Mouse (Mus musculus) hindbrain, embryonic 11.5 days (tissue): ENCODE measurements around the gene Grm4. TPM values are rescaled to one million over a fixed set of nuclear protein-coding genes. Genes with fewer than 3 reads are reported as not detected.
A peak's percentile ranks its signal among the peaks of the same experiment; 100 is the strongest.

ENCODE experiments used
- ATAC-seq: fragments of 200-750 bp; cut with Nextera tagmentation; 2 replicates; pipeline ENCODE4 v1.8.0; 2017; ENCODE audit warnings: mild to moderate bottlenecking, moderate TSS enrichment, moderate library complexity; ENCODE audit not compliant: low FRiP score
- DNase-seq: peaks from one replicate; pipeline ENCODE4 v3.0.0-alpha.2; 2015; ENCODE audit warnings: low spot score
- H3K27ac ChIP-seq: fragments of 300-500 bp; sonication (generic); 2 replicates; pipeline ENCODE4 v1.5.1; 2014; ENCODE audit warnings: mild to moderate bottlenecking, low read depth, low read length
- H3K27me3 ChIP-seq: fragments of 300-500 bp; sonication (generic); 2 replicates; pipeline ENCODE4 v1.6.1; 2014; ENCODE audit warnings: mild to moderate bottlenecking, low read length, moderate library complexity, mixed read lengths; ENCODE audit not compliant: control insufficient read depth, insufficient read depth
- H3K36me3 ChIP-seq: fragments of 300-500 bp; sonication (generic); 2 replicates; pipeline ENCODE4 v1.6.1; 2014; ENCODE audit warnings: mild to moderate bottlenecking, low read length, moderate library complexity, mixed read lengths; ENCODE audit not compliant: control insufficient read depth, insufficient read depth
- H3K4me1 ChIP-seq: fragments of 300-500 bp; sonication (generic); replicated peaks from 2 replicates; pipeline ENCODE4 v1.6.1; 2014; ENCODE audit warnings: low read length, mixed read lengths; ENCODE audit not compliant: control insufficient read depth, insufficient read depth
- H3K4me2 ChIP-seq: fragments of 300-500 bp; sonication (generic); replicated peaks from 2 replicates; pipeline ENCODE4 v1.6.1; 2014; ENCODE audit warnings: mild to moderate bottlenecking, low read depth, low read length
- H3K4me3 ChIP-seq: fragments of 300-500 bp; sonication (generic); 2 replicates; pipeline ENCODE4 v1.5.1; 2014; ENCODE audit warnings: low read depth, low read length
- H3K9ac ChIP-seq: fragments of 300-500 bp; sonication (generic); 2 replicates; pipeline ENCODE4 v1.6.1; 2014; ENCODE audit warnings: low read depth, low read length
- H3K9me3 ChIP-seq: fragments of 300-500 bp; sonication (generic); 2 replicates; pipeline ENCODE4 v1.6.1; 2016; ENCODE audit warnings: low read length; ENCODE audit not compliant: control insufficient read depth
- WGBS: fragments of 180-500 bp; shearing (Covaris S2); extraction: QIAGEN DNeasy Blood & Tissue Kit; methylation state at CpG from one replicate; pipeline ENCODE4 v1.1.7; 2014; 5-methylcytosine and 5-hydroxymethylcytosine counted together
- polyA plus RNA-seq: library from polyadenylated mRNA; unstranded; fragments of >200 nt; fragmentation: Nextera tagmentation; extraction: Ambion mirVana; gene quantifications from 2 replicates; pipeline ENCODE4 v1.2.1, GENCODE M21; 2014

The Grm4 gene
- polyA plus RNA-seq, 1 experiment from 2014 or later = 3.6 TPM

- Histone ChIP-seq H3K36me3 (no peaks in the 10 kb centered on the region), H3K9ac (no peak overlapping the region), H3K27me3 (no peaks in the 10 kb centered on the region), H3K27ac (no peak overlapping the region), H3K4me2 (no peak overlapping the region), H3K9me3 (no peaks in the 10 kb centered on the region), H3K4me1 (no peaks in the 10 kb centered on the region), H3K4me3 (no peak overlapping the region)
- WGBS = 87% methylated on average over 7 of the region's 7 CpGs
- ATAC-seq = no peak
- no peak for DNase-seq
Measured at GRCm38 (mm10) chr17:27495008-27495540, 26.1 kb downstream of the Grm4 start.

- no peak overlapping the region for H3K9ac ChIP-seq
- no peak overlapping the region for H3K4me2 ChIP-seq
- no peaks in the 10 kb centered on the region for H3K27me3 ChIP-seq
- ATAC-seq (no peak), DNase-seq (no peak)
- H3K4me3 ChIP-seq = no peak overlapping the region
- H3K9me3 ChIP-seq = no peaks in the 10 kb centered on the region
- H3K36me3 ChIP-seq = no peaks in the 10 kb centered on the region
- no peak overlapping the region for H3K27ac ChIP-seq
- 53% methylated on average over 8 of the region's 8 CpGs for WGBS
- H3K4me1 ChIP-seq = no peaks in the 10 kb centered on the region
Measured at GRCm38 (mm10) chr17:27493969-27494368, 27.2 kb downstream of the Grm4 start.

DNA sequence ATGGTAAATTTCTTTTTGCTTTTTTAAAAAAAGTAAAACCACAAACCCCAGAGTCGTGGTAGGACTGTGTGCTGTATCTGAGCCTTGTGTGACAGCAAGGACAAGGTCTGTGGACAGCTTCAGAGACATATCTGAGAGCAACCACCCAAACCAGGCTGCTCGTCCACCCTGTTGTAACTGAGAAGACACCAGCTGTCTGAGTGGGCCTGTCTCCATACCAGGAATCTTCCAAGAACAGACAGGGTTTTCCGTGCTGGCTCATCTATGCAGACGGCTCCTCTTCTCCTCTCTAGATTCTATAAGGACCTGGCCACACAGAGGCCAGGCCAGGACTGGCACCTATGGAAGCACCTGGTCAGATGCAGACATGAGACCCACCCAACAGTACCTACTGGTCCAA, 27.8 kb downstream of the Grm4 start:
- no peak for ATAC-seq
- Histone ChIP-seq H3K9me3 (no peaks in the 10 kb centered on the region), H3K36me3 (no peaks in the 10 kb centered on the region), H3K4me3 (no peak overlapping the region), H3K9ac (no peak overlapping the region), H3K27ac (no peak overlapping the region), H3K27me3 (no peaks in the 10 kb centered on the region), H3K4me1 (no peaks in the 10 kb centered on the region), H3K4me2 (no peak overlapping the region)
- WGBS = 91% methylated on average over 4 of the region's 4 CpGs
- no peak for DNase-seq

- WGBS = 79% methylated on average over 16 of the region's 16 CpGs
- Histone ChIP-seq H3K9me3 (no peaks in the 10 kb centered on the region), H3K4me3 (no peak overlapping the region), H3K36me3 (no peaks in the 10 kb centered on the region), H3K27me3 (no peaks in the 10 kb centered on the region), H3K4me1 (no peaks in the 10 kb centered on the region), H3K9ac (no peak overlapping the region), H3K27ac (no peak overlapping the region), H3K4me2 (no peak overlapping the region)
- ATAC-seq = no peak
- no peak for DNase-seq
Measured at GRCm38 (mm10) chr17:27488173-27488823, 32.9 kb downstream of the Grm4 start.

- Histone ChIP-seq H3K9me3 (no peaks in the 10 kb centered on the region), H3K27me3 (no peaks in the 10 kb centered on the region), H3K4me1 (no peaks in the 10 kb centered on the region), H3K27ac (no peak overlapping the region), H3K4me3 (no peak overlapping the region), H3K36me3 (no peaks in the 10 kb centered on the region), H3K4me2 (no peak overlapping the region), H3K9ac (no peak overlapping the region)
- no peak for DNase-seq
- 48% methylated on average over 8 of the region's 8 CpGs for WGBS
- no peak for ATAC-seq
Measured at GRCm38 (mm10) chr17:27485940-27486339, 35.3 kb downstream of the Grm4 start.

DNA sequence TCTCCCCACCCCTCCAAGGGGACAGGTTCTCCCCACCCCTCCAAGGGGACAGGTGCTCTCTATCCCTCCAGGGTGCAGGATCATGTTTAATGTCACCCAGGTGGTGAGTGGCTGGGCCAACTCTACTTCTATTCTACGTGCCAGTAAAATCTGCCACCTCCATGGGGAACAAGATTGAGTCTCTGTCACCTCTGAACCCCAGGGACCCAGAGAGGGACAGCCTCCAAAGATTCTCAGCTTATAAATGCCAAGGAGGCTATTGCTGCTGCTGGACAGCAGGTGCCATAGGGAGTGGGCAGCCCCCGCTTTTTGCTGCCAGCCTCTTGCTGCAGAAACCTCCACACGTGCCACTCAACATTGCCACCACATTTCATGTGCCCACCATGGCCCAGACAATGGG, 37.6 kb downstream of the Grm4 start:
- 77% methylated on average over 3 of the region's 3 CpGs for WGBS
- Histone ChIP-seq H3K9me3 (no peaks in the 10 kb centered on the region), H3K4me2 (no peak overlapping the region), H3K4me3 (no peak overlapping the region), H3K27me3 (no peaks in the 10 kb centered on the region), H3K9ac (no peak overlapping the region), H3K4me1 (0 out of 2 replicates have a peak, but pooled peaks cover 3% of the 10 kb centered on the region), H3K36me3 (no peaks in the 10 kb centered on the region), H3K27ac (no peak overlapping the region)
- ATAC-seq = no peak
- DNase-seq = no peak

DNA sequence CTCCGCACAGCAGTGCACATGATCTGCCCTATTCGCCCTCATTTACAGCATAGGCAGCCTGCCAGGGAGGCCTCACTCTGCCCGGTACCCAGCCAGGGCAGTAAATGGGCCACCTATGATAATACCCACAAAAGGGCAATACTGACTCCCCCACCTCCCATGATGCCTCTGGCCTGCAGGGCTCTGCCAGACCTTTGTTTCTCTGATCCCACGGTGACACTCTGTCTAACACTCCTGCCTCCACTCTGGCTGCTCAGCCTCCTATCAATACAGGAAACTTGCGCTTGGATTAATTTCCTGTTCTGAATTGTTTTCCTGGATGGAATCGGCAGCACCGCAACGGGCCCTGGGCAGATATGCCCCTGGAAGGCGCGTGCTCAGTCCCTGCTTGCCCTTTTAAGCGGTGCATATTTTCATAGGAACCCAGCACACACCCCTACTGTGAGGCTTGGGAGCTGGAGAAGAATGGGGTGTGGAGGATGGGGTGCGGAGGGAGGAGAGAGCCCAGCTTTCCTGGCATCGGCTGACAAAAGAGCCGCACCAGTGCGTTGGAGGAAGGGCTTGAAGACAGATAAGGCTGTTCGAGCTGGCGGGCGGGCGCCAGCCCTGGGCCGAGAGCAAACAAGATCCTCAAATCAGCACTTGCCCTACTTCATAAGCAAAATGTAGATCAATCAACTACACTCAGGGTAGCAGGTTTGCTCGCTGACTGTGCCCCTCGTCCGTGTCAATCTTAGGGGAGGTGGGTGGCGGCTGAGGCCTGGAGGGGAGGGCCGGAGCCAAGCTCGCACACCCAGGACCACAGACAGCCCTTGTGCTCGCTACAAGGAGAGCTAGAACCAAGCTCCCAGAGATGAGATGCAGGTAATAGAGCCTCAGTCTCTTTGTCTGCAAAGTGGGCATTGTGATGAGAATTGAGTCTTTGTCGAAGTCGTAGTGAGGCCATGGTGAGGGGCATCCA, 40.8 kb downstream of the Grm4 start:
- peak overlapping the region; percentile 1; the same call in 1 of the 2 replicates for H3K9ac ChIP-seq
- H3K4me2 ChIP-seq = no peak overlapping the region
- H3K4me3 ChIP-seq = no peak overlapping the region
- ATAC-seq (no peak), DNase-seq (no peak)
- no peaks in the 10 kb centered on the region for H3K36me3 ChIP-seq
- H3K27me3 ChIP-seq = no peaks in the 10 kb centered on the region
- H3K9me3 ChIP-seq = no peaks in the 10 kb centered on the region
- peak overlapping the region; percentile 47; the same call in 1 of the 2 replicates for H3K27ac ChIP-seq
- 55% methylated on average over 29 of the region's 29 CpGs for WGBS
- 0 out of 2 replicates have a peak, but pooled peaks cover 3% of the 10 kb centered on the region for H3K4me1 ChIP-seq

- Histone ChIP-seq H3K9ac (no peak overlapping the region), H3K27ac (no peak overlapping the region), H3K27me3 (no peaks in the 10 kb centered on the region), H3K4me1 (0 out of 2 replicates have a peak, but pooled peaks cover 6% of the 10 kb centered on the region), H3K4me2 (no peak overlapping the region), H3K9me3 (no peaks in the 10 kb centered on the region), H3K4me3 (no peak overlapping the region), H3K36me3 (no peaks in the 10 kb centered on the region)
- ATAC-seq = no peak
- 93% methylated on average over 11 of the region's 11 CpGs for WGBS
- no peak for DNase-seq
Measured at GRCm38 (mm10) chr17:27475650-27476049, 45.6 kb downstream of the Grm4 start.
